Mouse (Mus musculus) megakaryocyte, adult 5-6 weeks (primary cell): ENCODE measurements around the gene Trpc2. TPM values are rescaled to one million over a fixed set of nuclear protein-coding genes. Genes with fewer than 3 reads are reported as not detected.

Experiments
- ATAC-seq: 2 replicates; pipeline ENCODE4 v1.8.0; 2016; ENCODE audit warnings: mild to moderate bottlenecking, inconsistent platforms; ENCODE audit not compliant: poor library complexity, severe bottlenecking
- total RNA-seq, 2 experiments: library from RNA; stranded (forward) in 1 of 2; stranded (reverse) in 1 of 2; fragments of 153-499, 151-499 nt in 1 of 2; fragments of 221-1000, 200-1000 nt in 1 of 2; gene quantifications; 2 replicates each; pipeline versions ENCODE4 v1.2.3 to v1.2.4; 2015 to 2017

Trpc2 gene
- total RNA-seq, 2 experiments from 2014 or later: 0.37 TPM; not detected in 1

- no peak for ATAC-seq
Observed at GRCm38 (mm10) chr7:102102241-102102640, 19.3 kb downstream of the Trpc2 start.

GRCm38 (mm10) chr7:102102696-102103095 lies 19.8 kb downstream of the Trpc2 start:
- ATAC-seq: no peak

GRCm38 (mm10) chr7:102103555-102103954 lies 20.6 kb downstream of the Trpc2 start:
- ATAC-seq: no peak

- ATAC-seq: no peak
Observed at GRCm38 (mm10) chr7:102104126-102104525, 21.2 kb downstream of the Trpc2 start.

GRCm38 (mm10) chr7:102106700-102107141 lies 23.8 kb downstream of the Trpc2 start:
- 0 out of 2 replicates have a peak, but pooled peaks have one; percentile 18 for ATAC-seq

GRCm38 (mm10) chr7:102108206-102108605 lies 25.3 kb downstream of the Trpc2 start:
- ATAC-seq: no peak

GRCm38 (mm10) chr7:102109171-102109570 lies 26.3 kb downstream of the Trpc2 start, which contains the start of gene Art5:
Gene Art5 (minus strand): TSS chr7:102109489.
- no peak for ATAC-seq

- no peak for ATAC-seq
Observed at GRCm38 (mm10) chr7:102109746-102110145, 26.8 kb downstream of the Trpc2 start.

- no peak for ATAC-seq
Observed at GRCm38 (mm10) chr7:102113151-102113729, 30.3 kb downstream of the Trpc2 start.

- ATAC-seq: no peak
Observed at GRCm38 (mm10) chr7:102116579-102117331, 33.8 kb downstream of the Trpc2 start, which contains the start of gene Chrna10. Gene Chrna10 (minus strand): TSS chr7:102116828.

GRCm38 (mm10) chr7:102117382-102117781 lies 34.5 kb downstream of the Trpc2 start:
- ATAC-seq: no peak

GRCm38 (mm10) chr7:102120326-102120725 lies 37.4 kb downstream of the Trpc2 start:
- no peak for ATAC-seq

- ATAC-seq: no peak
Observed at GRCm38 (mm10) chr7:102132395-102132794, 49.5 kb downstream of the Trpc2 start.

GRCm38 (mm10) chr7:102137464-102137863 lies 54.5 kb downstream of the Trpc2 start:
- ATAC-seq: peak; percentile 62; the same call in 1 of the 2 replicates

GRCm38 (mm10) chr7:102137898-102138297 lies 55.0 kb downstream of the Trpc2 start:
- ATAC-seq: no peak

Other genes with a start within 250 kb of the Trpc2 start
- 12.2 and 12.4 TPM in 2 replicates for gene Inppl1, start 244.9 kb upstream of the Trpc2 start, total RNA-seq (2015)
- 18.2 and 52.7 TPM in 2 replicates for gene Inppl1, start 244.9 kb upstream of the Trpc2 start, total RNA-seq (2017)
- gene Folr2, start 225.9 kb upstream of the Trpc2 start, total RNA-seq (2015): 0.96 TPM in 1 of 2 replicates, not detected in the other
- gene Folr2, start 225.9 kb upstream of the Trpc2 start, total RNA-seq (2017): not detected in 2 replicates
- gene Anapc15, start 219.4 kb upstream of the Trpc2 start, total RNA-seq (2015): 57.1 and 70.8 TPM in 2 replicates
- 69.3 and 94.9 TPM in 2 replicates for gene Anapc15, start 219.4 kb upstream of the Trpc2 start, total RNA-seq (2017)
- gene Folr1, start 212.3 kb upstream of the Trpc2 start, total RNA-seq (2015): 0.62 TPM in 1 of 2 replicates, not detected in the other
- 0.62 TPM in 1 of 2 replicates, not detected in the other for gene Folr1, start 212.3 kb upstream of the Trpc2 start, total RNA-seq (2017)
- 137 and 160 TPM in 2 replicates for gene Lamtor1, start 177.2 kb upstream of the Trpc2 start, total RNA-seq (2015)
- gene Lamtor1, start 177.2 kb upstream of the Trpc2 start, total RNA-seq (2017): 127 and 128 TPM in 2 replicates
- gene Tomt, start 176.8 kb upstream of the Trpc2 start, total RNA-seq (2015): 0.11 TPM in 1 of 2 replicates, not detected in the other
- 0.07 TPM in 1 of 2 replicates, not detected in the other for gene Tomt, start 176.8 kb upstream of the Trpc2 start, total RNA-seq (2017)
- 0.82 and 1.1 TPM in 2 replicates for gene Lrrc51, start 149.2 kb upstream of the Trpc2 start, total RNA-seq (2015)
- 0.70 TPM in 1 of 2 replicates, not detected in the other for gene Lrrc51, start 149.2 kb upstream of the Trpc2 start, total RNA-seq (2017)
- gene Numa1, start 149.0 kb upstream of the Trpc2 start, total RNA-seq (2015): 71.4 and 82.2 TPM in 2 replicates
- 122 and 139 TPM in 2 replicates for gene Numa1, start 149.0 kb upstream of the Trpc2 start, total RNA-seq (2017)
- gene Il18bp, start 64.4 kb upstream of the Trpc2 start, total RNA-seq (2015): 8.8 and 11.1 TPM in 2 replicates
- 4.9 and 5.4 TPM in 2 replicates for gene Il18bp, start 64.4 kb upstream of the Trpc2 start, total RNA-seq (2017)
- 13.3 and 14.9 TPM in 2 replicates for gene Rnf121, start 17.6 kb upstream of the Trpc2 start, total RNA-seq (2015)
- gene Rnf121, start 17.6 kb upstream of the Trpc2 start, total RNA-seq (2017): 10.5 and 11.0 TPM in 2 replicates
- gene Xndc1, start 17.6 kb upstream of the Trpc2 start, total RNA-seq (2015): 7.1 and 9.5 TPM in 2 replicates
- gene Xndc1, start 17.6 kb upstream of the Trpc2 start, total RNA-seq (2017): 13.0 and 15.4 TPM in 2 replicates
- 0.39 and 0.40 TPM in 2 replicates for gene Xntrpc, start 17.4 kb upstream of the Trpc2 start, total RNA-seq (2015)
- not detected in 2 replicates for gene Xntrpc, start 17.4 kb upstream of the Trpc2 start, total RNA-seq (2017)
- gene Art1, start 18.6 kb downstream of the Trpc2 start, total RNA-seq (2015): not detected in 2 replicates
- gene Art1, start 18.6 kb downstream of the Trpc2 start, total RNA-seq (2017): not detected in 2 replicates
- gene Art5, start 26.4 kb downstream of the Trpc2 start, total RNA-seq (2015): 0.20 TPM in 1 of 2 replicates, not detected in the other
- gene Art5, start 26.4 kb downstream of the Trpc2 start, total RNA-seq (2017): not detected in 2 replicates
- gene Chrna10, start 33.7 kb downstream of the Trpc2 start, total RNA-seq (2015): not detected in 2 replicates
- gene Chrna10, start 33.7 kb downstream of the Trpc2 start, total RNA-seq (2017): not detected in 2 replicates
- gene Nup98, start 127.1 kb downstream of the Trpc2 start, total RNA-seq (2015): 55.6 and 60.6 TPM in 2 replicates
- 39.4 and 43.7 TPM in 2 replicates for gene Nup98, start 127.1 kb downstream of the Trpc2 start, total RNA-seq (2017)
- 32.7 and 38.7 TPM in 2 replicates for gene Pgap2, start 127.1 kb downstream of the Trpc2 start, total RNA-seq (2015)
- gene Pgap2, start 127.1 kb downstream of the Trpc2 start, total RNA-seq (2017): 19.7 and 20.0 TPM in 2 replicates
- 359 and 397 TPM in 2 replicates for gene Rhog, start 172.9 kb downstream of the Trpc2 start, total RNA-seq (2015)
- 89.0 and 112 TPM in 2 replicates for gene Rhog, start 172.9 kb downstream of the Trpc2 start, total RNA-seq (2017)
- gene Stim1, start 184.7 kb downstream of the Trpc2 start, total RNA-seq (2015): 28.0 and 28.8 TPM in 2 replicates
- 35.5 and 59.3 TPM in 2 replicates for gene Stim1, start 184.7 kb downstream of the Trpc2 start, total RNA-seq (2017)